Mouse (Mus musculus) heart, embryonic 12.5 days (tissue): ENCODE measurements around the gene Rexo2. TPM values are rescaled to one million over a fixed set of nuclear protein-coding genes. Genes with fewer than 3 reads are reported as not detected.
A peak's percentile ranks its signal among the peaks of the same experiment; 100 is the strongest.
"Not testable (repeated sequence)": the region's sequence is repeated elsewhere in the genome, so short reads cannot be mapped to it uniquely, and the experiment has no call there.

Experiments used
- ATAC-seq: fragments of 200-750 bp; cut with Nextera tagmentation; 2 replicates; pipeline ENCODE4 v1.8.0; 2017; ENCODE audit warnings: moderate TSS enrichment, moderate library complexity; ENCODE audit not compliant: insufficient number of reproducible peaks, low FRiP score
- H3K27ac ChIP-seq: fragments of 300-500 bp; sonication (generic); 2 replicates; pipeline ENCODE4 v1.5.1; 2016; ENCODE audit warnings: mild to moderate bottlenecking, moderate library complexity; ENCODE audit not compliant: poor library complexity, severe bottlenecking
- H3K27me3 ChIP-seq: fragments of 300-500 bp; sonication (generic); replicated peaks from 2 replicates; pipeline ENCODE4 v1.6.1; 2016; ENCODE audit warnings: mild to moderate bottlenecking, moderate library complexity
- H3K36me3 ChIP-seq: fragments of 300-500 bp; sonication (generic); 2 replicates; pipeline ENCODE4 v1.6.1; 2016; ENCODE audit warnings: mild to moderate bottlenecking, moderate library complexity
- H3K4me1 ChIP-seq: fragments of 300-500 bp; sonication (generic); replicated peaks from 2 replicates; pipeline ENCODE4 v1.6.1; 2016; ENCODE audit warnings: mild to moderate bottlenecking
- H3K4me2 ChIP-seq: fragments of 300-500 bp; sonication (generic); 2 replicates; pipeline ENCODE4 v1.6.1; 2016; ENCODE audit warnings: mild to moderate bottlenecking, moderate library complexity
- H3K4me3 ChIP-seq: fragments of 300-500 bp; sonication (generic); 2 replicates; pipeline ENCODE4 v1.5.1; 2016; ENCODE audit warnings: mild to moderate bottlenecking
- H3K9ac ChIP-seq: fragments of 300-500 bp; sonication (generic); 2 replicates; pipeline ENCODE4 v1.6.1; 2016; ENCODE audit warnings: mild to moderate bottlenecking, moderate library complexity
- H3K9me3 ChIP-seq: fragments of 300-500 bp; sonication (generic); replicated peaks from 2 replicates; pipeline ENCODE4 v1.6.1; 2016; ENCODE audit warnings: mild to moderate bottlenecking, moderate library complexity
- whole genome bisulfite sequencing: fragments of 180-500 bp; shearing (Covaris S2); methylation state at CpG from one replicate; pipeline ENCODE4 v1.1.7; 2016; 5-methylcytosine and 5-hydroxymethylcytosine counted together
- polyA plus RNA-seq: library from polyadenylated mRNA; unstranded; fragments of >200 nt; fragmentation: Nextera tagmentation; extraction: Ambion mirVana; gene quantifications from 2 replicates; pipeline ENCODE4 v1.2.1, GENCODE M21; 2016

Rexo2 gene
- 96.4 and 102 TPM in 2 replicates for polyA plus RNA-seq

- peak; percentile 97 for ATAC-seq
- Histone ChIP-seq H3K4me1 (peaks cover 12% of the 10 kb centered on the region), H3K36me3 (peaks cover 22% of the 10 kb centered on the region), H3K4me3 (peak within 1 kb of the TSS; percentile 79), H3K9ac (peak within 1 kb of the TSS; percentile 92), H3K27me3 (no peaks in the 10 kb centered on the region), H3K9me3 (no peaks in the 10 kb centered on the region), H3K27ac (no peak within 1 kb of the TSS), H3K4me2 (peak within 1 kb of the TSS; percentile 93)
- 1% methylated on average over 49 of the region's 49 CpGs for WGBS
Observed at GRCm38 (mm10) chr9:48480411-48481213, at the start of gene Rexo2. TSS of gene Rexo2 (minus strand) at chr9:48480623.

GRCm38 (mm10) chr9:48526520-48526919, 46.1 kb upstream of the Rexo2 start:
- Histone ChIP-seq H3K4me3 (no peak overlapping the region), H3K4me1 (no peaks in the 10 kb centered on the region), H3K36me3 (no peaks in the 10 kb centered on the region), H3K27ac (no peak overlapping the region), H3K27me3 (peaks cover 3% of the 10 kb centered on the region; the same call in 1 of the 2 replicates), H3K4me2 (no peak overlapping the region), H3K9ac (no peak overlapping the region), H3K9me3 (no peaks in the 10 kb centered on the region)
- WGBS: 82% methylated on average over 4 of the region's 4 CpGs
- no peak for ATAC-seq

GRCm38 (mm10) chr9:48525566-48525965, 45.1 kb upstream of the Rexo2 start:
- H3K9me3 ChIP-seq: no peaks in the 10 kb centered on the region
- WGBS: 6% methylated on average over 1 of the region's 1 CpGs
- H3K4me2 ChIP-seq: no peak overlapping the region
- no peaks in the 10 kb centered on the region for H3K36me3 ChIP-seq
- H3K27me3 ChIP-seq: peaks cover 3% of the 10 kb centered on the region; the same call in 1 of the 2 replicates
- no peaks in the 10 kb centered on the region for H3K4me1 ChIP-seq
- H3K27ac ChIP-seq: no peak overlapping the region
- H3K4me3 ChIP-seq: no peak overlapping the region
- H3K9ac ChIP-seq: no peak overlapping the region
- ATAC-seq: no peak

GRCm38 (mm10) chr9:48520405-48520804, 40.0 kb upstream of the Rexo2 start:
- not testable (repeated sequence) for H3K4me1 ChIP-seq, H3K9ac ChIP-seq, H3K4me2 ChIP-seq, H3K27me3 ChIP-seq, H3K4me3 ChIP-seq, H3K9me3 ChIP-seq, H3K36me3 ChIP-seq, H3K27ac ChIP-seq, ATAC-seq
- WGBS: 13% methylated on average over 5 of the region's 7 CpGs

GRCm38 (mm10) chr9:48517372-48518130, 37.1 kb upstream of the Rexo2 start:
- 78% methylated on average over 19 of the region's 19 CpGs for WGBS
- no peak overlapping the region for H3K4me2 ChIP-seq
- H3K9ac ChIP-seq: no peak overlapping the region
- no peak for ATAC-seq
- no peaks in the 10 kb centered on the region for H3K9me3 ChIP-seq
- 0 out of 2 replicates have a peak, but pooled peaks cover 3% of the 10 kb centered on the region for H3K27me3 ChIP-seq
- H3K4me3 ChIP-seq: no peak overlapping the region
- no peak overlapping the region for H3K27ac ChIP-seq
- H3K4me1 ChIP-seq: peaks cover 11% of the 10 kb centered on the region
- H3K36me3 ChIP-seq: no peaks in the 10 kb centered on the region

GRCm38 (mm10) chr9:48516615-48517371, 36.4 kb upstream of the Rexo2 start:
- no peak for ATAC-seq
- Histone ChIP-seq H3K27me3 (0 out of 2 replicates have a peak, but pooled peaks cover 3% of the 10 kb centered on the region), H3K9ac (no peak overlapping the region), H3K27ac (no peak overlapping the region), H3K4me2 (no peak overlapping the region), H3K9me3 (no peaks in the 10 kb centered on the region), H3K4me3 (no peak overlapping the region), H3K36me3 (no peaks in the 10 kb centered on the region), H3K4me1 (peaks cover 11% of the 10 kb centered on the region)
- WGBS: 79% methylated on average over 11 of the region's 11 CpGs

- peak overlapping the region; percentile 75 for H3K27ac ChIP-seq
- H3K36me3 ChIP-seq: no peaks in the 10 kb centered on the region
- H3K9me3 ChIP-seq: no peaks in the 10 kb centered on the region
- peaks cover 11% of the 10 kb centered on the region for H3K4me1 ChIP-seq
- H3K27me3 ChIP-seq: 0 out of 2 replicates have a peak, but pooled peaks cover 3% of the 10 kb centered on the region
- H3K9ac ChIP-seq: no peak overlapping the region
- no peak overlapping the region for H3K4me3 ChIP-seq
- peak; percentile 82 for ATAC-seq
- no peak overlapping the region for H3K4me2 ChIP-seq
- WGBS: 34% methylated on average over 1 of the region's 1 CpGs
Observed at GRCm38 (mm10) chr9:48515332-48515731, 34.9 kb upstream of the Rexo2 start.

- Histone ChIP-seq H3K4me2 (no peak overlapping the region), H3K4me3 (no peak overlapping the region), H3K4me1 (0 out of 2 replicates have a peak, but pooled peaks cover 4% of the 10 kb centered on the region), H3K9ac (no peak overlapping the region), H3K27ac (no peak overlapping the region), H3K27me3 (0 out of 2 replicates have a peak, but pooled peaks cover 5% of the 10 kb centered on the region), H3K36me3 (no peaks in the 10 kb centered on the region), H3K9me3 (0 out of 2 replicates have a peak, but pooled peaks cover 3% of the 10 kb centered on the region)
- ATAC-seq: no peak
- WGBS: 77% methylated on average over 5 of the region's 5 CpGs
Observed at GRCm38 (mm10) chr9:48510134-48510533, 29.7 kb upstream of the Rexo2 start.

- H3K4me2 ChIP-seq: no peak overlapping the region
- ATAC-seq: no peak
- H3K4me3 ChIP-seq: no peak overlapping the region
- 61% methylated on average over 8 of the region's 8 CpGs for WGBS
- no peaks in the 10 kb centered on the region for H3K36me3 ChIP-seq
- H3K27me3 ChIP-seq: peaks cover 11% of the 10 kb centered on the region; the same call in 1 of the 2 replicates
- no peaks in the 10 kb centered on the region for H3K4me1 ChIP-seq
- H3K27ac ChIP-seq: no peak overlapping the region
- H3K9me3 ChIP-seq: 0 out of 2 replicates have a peak, but pooled peaks cover 3% of the 10 kb centered on the region
- H3K9ac ChIP-seq: no peak overlapping the region
Observed at GRCm38 (mm10) chr9:48504741-48505365, 24.4 kb upstream of the Rexo2 start.

GRCm38 (mm10) chr9:48503001-48503400, 22.6 kb upstream of the Rexo2 start:
- ATAC-seq: no peak
- WGBS: 68% methylated on average over 2 of the region's 2 CpGs
- H3K4me2 ChIP-seq: no peak overlapping the region

More at GRCm38 (mm10) chr9:48503001-48503400, 22.6 kb upstream of the Rexo2 start:
- Histone ChIP-seq H3K9ac (no peak overlapping the region), H3K27ac (no peak overlapping the region), H3K4me1 (no peaks in the 10 kb centered on the region), H3K36me3 (no peaks in the 10 kb centered on the region), H3K4me3 (no peak overlapping the region), H3K27me3 (peaks cover 18% of the 10 kb centered on the region; the same call in 1 of the 2 replicates), H3K9me3 (no peaks in the 10 kb centered on the region)
